Mouse (Mus musculus): Measurements from ENCODE around the gene Fos.
"Not testable (repeated sequence)": the region's sequence is repeated elsewhere in the genome, so short reads cannot be mapped to it uniquely, and the experiment has no call there.

The Fos gene

DNA sequence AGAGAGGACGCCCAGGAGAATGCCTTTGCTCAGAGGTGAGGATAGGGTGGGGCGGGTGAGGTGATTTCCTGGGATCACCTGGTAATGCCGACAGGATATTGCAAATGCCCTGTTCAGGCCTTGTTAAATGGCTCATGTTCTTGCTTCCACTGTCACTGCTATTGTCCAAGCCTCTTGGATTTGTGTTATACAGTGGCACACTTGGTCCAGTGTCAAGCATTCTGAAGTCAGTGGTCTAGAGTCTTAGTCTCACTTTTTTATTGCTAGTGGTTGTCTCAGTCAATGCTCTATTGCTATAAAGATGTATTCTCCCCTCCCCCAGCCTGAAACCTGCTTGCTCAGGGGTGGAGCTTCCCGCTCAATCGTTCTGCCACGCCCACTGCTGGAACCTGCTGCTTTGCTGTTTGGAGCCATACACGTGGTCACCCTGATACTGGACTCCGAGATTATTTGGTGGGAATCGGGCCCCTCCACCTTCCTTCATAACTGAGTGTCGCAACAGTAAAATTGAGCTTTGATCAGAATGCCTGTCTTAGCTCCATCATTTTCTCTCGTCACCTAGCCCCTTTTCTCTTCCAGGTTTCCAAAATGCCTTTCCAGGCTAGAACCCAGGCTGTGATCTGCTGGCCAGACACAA, 51.3 kb downstream of the Fos start:
- DNase-seq = not testable (repeated sequence)

All from cerebellum, adult 9-11 months (tissue).